Mouse (Mus musculus): Measurements from ENCODE around the gene Gmcl1.

The Gmcl1 gene

GRCm38 (mm10) chr6:86733183-86733876 lies at the start of gene Gmcl1:
TSS of gene Gmcl1 (minus strand) at chr6:86733383.
- DNase-seq, result peak; percentile 99

GRCm38 (mm10) chr6:86782342-86782741 lies 49.2 kb upstream of the Gmcl1 start:
- no peak for DNase-seq

- no peak for DNase-seq
Observed at GRCm38 (mm10) chr6:86781361-86781957, 48.3 kb upstream of the Gmcl1 start.

- DNase-seq, result no peak
Observed at GRCm38 (mm10) chr6:86778910-86779594, 45.9 kb upstream of the Gmcl1 start.

GRCm38 (mm10) chr6:86777181-86777580 lies 44.0 kb upstream of the Gmcl1 start:
- DNase-seq, result no peak

- DNase-seq, result no peak
Observed at GRCm38 (mm10) chr6:86776706-86777071, 43.5 kb upstream of the Gmcl1 start.

- no peak for DNase-seq
Observed at GRCm38 (mm10) chr6:86776001-86776705, 43.0 kb upstream of the Gmcl1 start.

- no peak for DNase-seq
Observed at GRCm38 (mm10) chr6:86774937-86775336, 41.8 kb upstream of the Gmcl1 start.

DNA sequence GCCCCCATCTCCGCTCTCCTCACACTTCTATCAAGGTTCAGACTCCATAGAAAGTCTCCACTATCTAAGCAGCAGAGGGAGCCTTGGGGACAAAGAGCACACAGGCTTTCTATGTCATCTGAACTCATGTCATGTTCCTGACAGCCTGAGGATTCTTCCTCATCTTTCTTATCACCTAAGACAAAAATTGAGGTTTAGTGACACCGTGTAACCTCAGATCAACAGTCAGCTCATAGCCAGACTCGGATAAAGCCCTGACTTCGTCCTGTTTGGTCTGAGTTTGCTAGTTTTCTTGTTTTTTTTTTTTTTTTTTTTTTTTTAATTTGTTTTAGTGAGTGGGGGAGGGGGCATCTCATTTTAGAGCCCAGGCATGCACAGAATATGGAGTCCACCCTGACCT lies 40.6 kb upstream of the Gmcl1 start:
- DNase-seq, result no peak

GRCm38 (mm10) chr6:86772631-86773030 lies 39.4 kb upstream of the Gmcl1 start:
- DNase-seq, result no peak

DNA sequence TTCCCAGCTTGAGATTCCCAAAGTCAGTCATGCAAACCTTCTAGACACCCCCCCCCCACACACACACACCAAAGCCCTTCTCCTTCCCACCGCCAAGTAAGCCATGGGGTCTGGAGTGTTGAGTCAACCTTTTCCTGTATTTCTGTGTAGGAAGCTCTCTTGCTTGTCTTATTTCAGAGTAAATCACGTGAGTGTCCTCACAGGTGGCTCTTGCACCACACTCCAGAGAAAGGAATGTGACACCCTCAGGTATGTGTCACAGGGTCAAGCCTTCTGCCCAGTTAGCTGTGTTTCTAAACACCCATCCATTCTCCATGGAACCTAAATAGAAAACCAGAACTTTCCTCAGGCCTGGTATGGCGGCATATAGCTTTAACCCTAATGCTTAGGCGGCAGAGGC lies 35.8 kb upstream of the Gmcl1 start:
- DNase-seq, result no peak

DNA sequence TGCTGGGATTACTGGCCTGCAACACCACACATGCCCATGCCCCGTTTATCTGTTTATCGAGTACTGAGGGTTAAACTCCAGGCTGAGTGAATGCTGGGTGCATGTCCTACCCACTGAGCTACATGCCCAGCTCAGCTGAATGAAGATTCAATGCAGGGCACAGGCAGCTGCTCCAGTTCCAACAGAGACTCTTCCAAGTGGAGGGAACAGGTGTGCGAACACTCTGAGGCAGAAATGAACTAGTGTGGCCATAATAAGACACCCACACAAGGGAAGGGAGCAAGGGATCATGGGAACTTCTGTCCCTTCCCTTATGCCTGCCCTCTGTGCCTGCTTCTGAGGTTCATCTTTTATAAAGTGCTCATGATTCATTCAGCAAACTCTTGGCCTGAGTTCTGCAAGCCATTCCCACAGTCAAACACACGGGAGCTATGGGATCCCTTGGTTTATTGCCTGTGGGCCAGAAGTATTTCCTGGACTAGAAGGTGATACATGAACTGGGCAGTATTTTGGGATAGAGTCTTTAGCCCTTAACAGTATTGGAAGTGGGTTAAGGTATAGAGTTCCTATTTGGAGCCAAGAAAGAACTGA lies 35.1 kb upstream of the Gmcl1 start:
- no peak for DNase-seq

DNA sequence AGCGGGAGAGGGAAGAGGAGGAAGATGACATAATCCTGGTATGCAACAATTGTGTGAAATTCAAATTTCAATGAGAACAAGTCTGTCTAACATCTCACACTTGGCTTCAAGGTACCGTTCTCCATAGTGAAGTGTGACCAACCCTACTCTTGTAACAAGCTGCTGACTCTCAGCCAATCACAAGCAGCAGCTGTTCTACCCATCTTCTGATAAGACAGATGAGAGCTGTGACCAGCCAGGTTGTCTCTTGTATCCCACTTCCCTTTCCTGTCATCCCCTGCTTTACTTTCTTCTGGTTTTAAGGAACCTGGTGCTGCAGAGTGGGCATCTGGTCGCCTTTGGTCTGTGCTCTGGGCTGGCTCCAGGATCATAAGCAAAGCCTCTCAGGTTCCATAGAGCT lies 34.3 kb upstream of the Gmcl1 start:
- DNase-seq, result no peak

DNA sequence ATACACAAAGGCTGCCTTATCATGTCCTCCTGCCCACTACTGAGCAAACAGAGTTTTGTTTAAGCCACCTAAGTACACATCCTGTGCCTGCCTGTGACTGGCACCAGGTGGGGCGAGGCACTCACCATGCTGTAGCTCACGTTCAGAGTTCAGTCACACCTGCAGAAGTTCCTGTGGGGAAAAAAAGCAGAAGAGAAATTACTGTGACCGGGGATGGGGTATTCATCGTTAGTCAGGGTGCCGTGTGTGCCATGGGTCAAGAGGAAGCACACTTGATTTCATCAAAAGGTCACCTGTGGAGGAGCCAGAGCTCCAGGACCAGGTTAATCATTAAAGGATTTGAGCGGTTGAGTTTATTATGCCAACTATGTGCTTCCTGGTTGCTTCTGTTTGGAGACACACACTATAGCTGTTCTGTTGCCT lies 32.5 kb upstream of the Gmcl1 start:
- no peak for DNase-seq

GRCm38 (mm10) chr6:86754105-86754863 lies 21.1 kb upstream of the Gmcl1 start:
- peak; percentile 9 for DNase-seq

GRCm38 (mm10) chr6:86752843-86753485 lies 19.8 kb upstream of the Gmcl1 start:
- DNase-seq, result no peak

GRCm38 (mm10) chr6:86750961-86751360 lies 17.8 kb upstream of the Gmcl1 start:
- no peak for DNase-seq

GRCm38 (mm10) chr6:86749817-86750216 lies 16.6 kb upstream of the Gmcl1 start:
- no peak for DNase-seq

DNA sequence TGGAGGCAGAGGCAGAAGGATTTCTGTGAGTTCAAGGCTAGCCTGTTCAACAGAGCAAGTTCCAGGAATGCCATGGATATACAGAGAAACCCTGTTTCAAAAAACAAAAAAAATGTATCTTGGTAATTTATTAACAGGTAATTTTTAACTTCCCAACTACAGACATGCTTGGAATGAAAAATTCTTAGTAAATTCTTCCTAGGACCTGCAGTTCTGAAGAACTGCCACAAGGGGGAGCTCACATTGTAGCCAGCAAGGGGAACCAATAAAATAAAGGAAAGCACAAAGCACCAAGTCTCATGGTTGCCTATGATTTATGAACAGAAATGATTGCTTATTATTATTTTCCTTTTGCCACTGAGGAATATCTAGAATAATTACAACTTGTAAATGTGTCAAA lies 14.0 kb upstream of the Gmcl1 start:
- DNase-seq, result peak; percentile 62

DNA sequence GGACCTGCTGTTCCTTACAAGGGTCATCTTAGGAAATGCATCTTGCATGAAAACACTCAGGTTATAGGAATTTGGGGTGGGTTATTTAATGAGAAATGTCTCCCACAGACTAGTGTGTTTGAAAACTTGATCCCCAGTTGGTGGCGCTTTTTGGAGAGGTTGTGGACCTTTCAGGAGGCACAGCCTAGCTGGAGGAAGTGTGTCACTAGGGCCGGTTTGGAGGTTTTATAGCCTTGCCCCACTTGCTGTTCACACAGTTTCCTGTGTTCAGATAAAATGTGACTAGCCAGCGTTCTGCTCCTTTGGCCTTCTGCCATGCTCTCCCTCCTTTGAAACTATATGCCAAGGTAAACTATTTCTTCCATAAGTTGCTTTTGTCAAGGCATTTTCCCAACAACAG lies 7.5 kb upstream of the Gmcl1 start:
- DNase-seq, result no peak

- DNase-seq, result no peak
Observed at GRCm38 (mm10) chr6:86736830-86737229, 3.6 kb upstream of the Gmcl1 start.

DNA sequence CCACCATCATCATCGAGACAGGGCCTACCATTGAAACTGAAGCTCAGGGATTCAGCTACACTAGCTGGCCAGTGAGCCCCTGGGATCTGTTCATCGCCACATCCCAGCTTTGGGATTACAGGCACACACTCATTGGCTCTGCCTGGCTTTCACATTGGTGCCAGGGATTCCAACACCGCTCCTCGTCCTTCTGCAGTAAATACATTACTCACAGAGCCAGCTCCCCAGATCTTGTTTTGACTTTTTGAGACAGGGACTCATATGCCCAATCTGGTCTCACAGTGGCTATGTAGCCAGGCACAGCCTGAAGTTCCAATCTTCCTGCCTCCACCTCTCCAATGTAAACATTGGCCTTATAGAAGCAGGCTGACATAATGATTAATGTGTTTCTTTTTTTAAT lies 3.1 kb upstream of the Gmcl1 start:
- DNase-seq, result no peak
